Mouse (Mus musculus) left cerebral cortex, postnatal 36 days (tissue): Measurements from ENCODE around the gene Dnaic1. TPM values are rescaled to one million over a fixed set of nuclear protein-coding genes. Genes with fewer than 3 reads are reported as not detected.

Source experiments
- DNase-seq, 2 experiments: peaks; one replicate each; pipeline ENCODE4 v3.0.0; 2021 to 2022; ENCODE audit warnings: low spot score in 2 of 2, mixed read lengths in 1 of 2
- intact Hi-C: fragments of 180-260 bp; cut with DNase I; formaldehyde crosslinking; loops from one replicate; pipeline ENCODE4 v1.15.1; 2025
- total RNA-seq, 2 experiments: library from RNA; stranded (reverse); gene quantifications; 2 replicates each; pipeline ENCODE4 v1.2.3; 2021

The Dnaic1 gene
- total RNA-seq, 2 experiments from 2014 or later = 9.4 to 10.0 TPM

- intact Hi-C loops = no loop called here
- no peak for DNase-seq
Observed at GRCm38 (mm10) chr4:41628202-41628927, 58.8 kb downstream of the Dnaic1 start.

GRCm38 (mm10) chr4:41630196-41630595 is 60.6 kb downstream of the Dnaic1 start:
- intact Hi-C loops = no loop called here
- no peak for DNase-seq

- DNase-seq = peak; percentile 36 to 39
- intact Hi-C loops = no loop called here
Observed at GRCm38 (mm10) chr4:41631390-41631789, 61.8 kb downstream of the Dnaic1 start.

GRCm38 (mm10) chr4:41633001-41633400 is 63.4 kb downstream of the Dnaic1 start:
- no peak for DNase-seq
- intact Hi-C loops = no loop called here

- no peak for DNase-seq
- intact Hi-C loops = no loop called here
Observed at GRCm38 (mm10) chr4:41634631-41635030, 65.1 kb downstream of the Dnaic1 start.

GRCm38 (mm10) chr4:41635224-41635623 is 65.6 kb downstream of the Dnaic1 start:
- DNase-seq = no peak
- intact Hi-C loops = no loop called here

GRCm38 (mm10) chr4:41635906-41636305 is 66.3 kb downstream of the Dnaic1 start:
- no peak for DNase-seq
- intact Hi-C loops = no loop called here

GRCm38 (mm10) chr4:41636366-41636765 is 66.8 kb downstream of the Dnaic1 start:
- no peak for DNase-seq
- intact Hi-C loops = no loop called here

- DNase-seq = no peak
- intact Hi-C loops = no loop called here
Observed at GRCm38 (mm10) chr4:41636882-41637635, 67.5 kb downstream of the Dnaic1 start.

GRCm38 (mm10) chr4:41638186-41638731 is 68.7 kb downstream of the Dnaic1 start:
- DNase-seq = no peak
- intact Hi-C loops = no loop called here

GRCm38 (mm10) chr4:41638828-41639213 is 69.2 kb downstream of the Dnaic1 start:
- no peak for DNase-seq
- intact Hi-C loops = no loop called here

- DNase-seq = peak in 1 of 2 experiments; percentile 25
- intact Hi-C loops = no loop called here
Observed at GRCm38 (mm10) chr4:41639214-41639841, 69.8 kb downstream of the Dnaic1 start.

- intact Hi-C loops = no loop called here
- DNase-seq = peak; percentile 95 to 96
Observed at GRCm38 (mm10) chr4:41639913-41640507, 70.4 kb downstream of the Dnaic1 start, which contains the start of gene Enho. Gene Enho (minus strand): TSS chr4:41640324.

- no peak for DNase-seq
- intact Hi-C loops = no loop called here
Observed at GRCm38 (mm10) chr4:41641199-41641822, 71.7 kb downstream of the Dnaic1 start.

GRCm38 (mm10) chr4:41645488-41645887 is 75.9 kb downstream of the Dnaic1 start:
- DNase-seq = no peak
- intact Hi-C loops = no loop called here

- intact Hi-C loops = no loop called here
- no peak for DNase-seq
Observed at GRCm38 (mm10) chr4:41648157-41648556, 78.6 kb downstream of the Dnaic1 start.

- intact Hi-C loops = no loop called here
- DNase-seq = no peak
Observed at GRCm38 (mm10) chr4:41648627-41649026, 79.1 kb downstream of the Dnaic1 start.

GRCm38 (mm10) chr4:41653296-41653695 is 83.7 kb downstream of the Dnaic1 start:
- intact Hi-C loops = loop anchor here (5.0 kb wide), 3 partner anchors 36 to 101 kb away; no protein-coding TSS in a partner anchor
- peak; percentile 57 to 72 for DNase-seq

- no peak for DNase-seq
- intact Hi-C loops = loop anchor here (5.0 kb wide), 3 partner anchors 36 to 101 kb away; no protein-coding TSS in a partner anchor
Observed at GRCm38 (mm10) chr4:41653730-41654129, 84.2 kb downstream of the Dnaic1 start.
